Mouse (Mus musculus) liver, embryonic 12.5 days (tissue): Measurements from ENCODE around the gene Spsb4. TPM values are rescaled to one million over a fixed set of nuclear protein-coding genes. Genes with fewer than 3 reads are reported as not detected.

ENCODE experiments used
- ATAC-seq: fragments of 200-750 bp; cut with Nextera tagmentation; 2 replicates; pipeline ENCODE4 v1.8.0; 2017; ENCODE audit warnings: moderate number of reproducible peaks, mild to moderate bottlenecking, moderate library complexity
- H3K27ac ChIP-seq: fragments of 300-500 bp; sonication (generic); 2 replicates; pipeline ENCODE4 v1.5.1; 2016; ENCODE audit warnings: mild to moderate bottlenecking
- H3K27me3 ChIP-seq: fragments of 300-500 bp; sonication (generic); replicated peaks from 2 replicates; pipeline ENCODE4 v1.6.1; 2016; ENCODE audit warnings: mild to moderate bottlenecking, moderate library complexity
- H3K36me3 ChIP-seq: fragments of 300-500 bp; sonication (generic); 2 replicates; pipeline ENCODE4 v1.6.1; 2016; ENCODE audit warnings: mild to moderate bottlenecking, moderate library complexity
- H3K4me1 ChIP-seq: fragments of 300-500 bp; sonication (generic); 2 replicates; pipeline ENCODE4 v1.6.1; 2016
- H3K4me2 ChIP-seq: fragments of 300-500 bp; sonication (generic); 2 replicates; pipeline ENCODE4 v1.6.1; 2016; ENCODE audit warnings: mild to moderate bottlenecking, moderate library complexity
- H3K4me3 ChIP-seq: fragments of 300-500 bp; sonication (generic); 2 replicates; pipeline ENCODE4 v1.5.1; 2016; ENCODE audit warnings: mild to moderate bottlenecking, moderate library complexity
- H3K9ac ChIP-seq: fragments of 300-500 bp; sonication (generic); 2 replicates; pipeline ENCODE4 v1.6.1; 2016; ENCODE audit warnings: mild to moderate bottlenecking, moderate library complexity
- H3K9me3 ChIP-seq: fragments of 300-500 bp; sonication (generic); replicated peaks from 2 replicates; pipeline ENCODE4 v1.6.1; 2016; ENCODE audit warnings: mild to moderate bottlenecking, moderate library complexity
- WGBS: fragments of 180-500 bp; shearing (Covaris S2); methylation state at CpG from one replicate; pipeline ENCODE4 v1.1.7; 2016; ENCODE audit not compliant: insufficient replicate concordance; 5-methylcytosine and 5-hydroxymethylcytosine counted together
- polyA plus RNA-seq: library from polyadenylated mRNA; unstranded; fragments of >200 nt; fragmentation: Nextera tagmentation; extraction: Ambion mirVana; gene quantifications from 2 replicates; pipeline ENCODE4 v1.2.1, GENCODE M21; 2016

Spsb4 gene
- polyA plus RNA-seq, 1 experiment from 2014 or later = 2.3 TPM

DNA sequence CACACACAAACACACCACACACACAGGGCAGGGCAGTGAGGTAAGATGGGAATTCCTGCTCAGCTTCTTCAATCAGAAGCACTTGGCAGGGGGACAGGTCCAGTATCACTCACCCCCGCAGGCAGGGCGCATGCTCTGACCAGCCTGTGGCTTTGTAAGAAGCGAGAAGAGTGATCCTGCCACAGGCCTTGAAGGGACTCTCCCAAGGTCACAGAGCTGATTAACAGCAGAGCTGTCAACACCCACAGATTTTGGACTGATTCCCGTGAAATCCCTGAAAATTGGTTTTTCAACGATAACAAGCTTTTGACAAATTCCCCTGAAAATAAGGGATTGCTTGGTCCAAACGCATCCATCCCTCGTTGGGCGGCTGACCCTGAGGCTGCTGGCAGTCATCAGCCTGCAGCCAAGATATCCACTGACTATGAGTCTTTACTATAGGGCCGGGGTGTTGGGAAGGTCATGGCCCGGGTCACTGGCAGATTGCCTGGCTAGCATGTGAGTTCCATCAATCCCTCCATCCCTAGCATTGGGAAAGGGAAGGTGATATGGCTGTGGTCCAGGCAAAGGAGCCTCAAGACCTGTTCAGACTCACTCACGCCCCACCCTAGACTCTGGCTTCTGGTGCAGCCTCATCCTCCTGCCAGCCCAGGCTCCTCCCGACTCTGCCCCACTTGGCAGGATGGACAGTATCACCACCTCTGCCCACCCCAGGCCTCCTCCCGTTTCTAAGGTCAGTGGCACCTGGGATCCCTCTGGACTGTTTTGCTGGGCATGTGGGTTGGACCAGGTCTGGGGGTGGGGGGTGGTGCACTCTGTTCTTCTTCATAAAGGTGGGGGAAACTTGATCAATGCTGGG lies 41.1 kb downstream of the Spsb4 start:
- 53% methylated on average over 13 of the region's 13 CpGs for WGBS
- H3K4me3 ChIP-seq = no peak overlapping the region
- H3K4me1 ChIP-seq = peaks cover 10% of the 10 kb centered on the region; the same call in 1 of the 2 replicates
- no peak overlapping the region for H3K4me2 ChIP-seq
- no peak for ATAC-seq
- no peaks in the 10 kb centered on the region for H3K9me3 ChIP-seq
- H3K27ac ChIP-seq = no peak overlapping the region
- H3K36me3 ChIP-seq = no peaks in the 10 kb centered on the region
- no peaks in the 10 kb centered on the region; the same call in 1 of the 2 replicates for H3K27me3 ChIP-seq
- no peak overlapping the region for H3K9ac ChIP-seq

DNA sequence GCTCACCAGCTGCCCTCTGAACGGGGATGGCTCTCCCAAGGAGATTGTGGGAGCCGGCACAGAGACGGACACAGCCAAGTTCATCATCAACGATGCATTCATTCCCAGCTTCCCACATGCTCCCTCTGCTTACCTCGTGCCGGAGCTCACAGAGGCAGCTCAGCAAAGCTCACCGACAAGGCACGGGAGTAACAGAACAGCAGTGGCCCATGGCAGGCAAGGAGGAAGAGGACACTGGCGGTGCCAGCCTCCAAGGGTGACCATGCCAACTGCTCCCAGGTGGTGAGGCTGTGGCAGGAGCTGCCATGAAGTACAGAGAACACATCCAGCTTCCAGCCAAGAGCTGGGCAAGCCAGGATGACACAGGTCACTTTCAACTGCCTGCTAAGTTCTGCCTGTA lies 45.6 kb downstream of the Spsb4 start:
- no peak for ATAC-seq
- Histone ChIP-seq H3K4me3 (no peak overlapping the region), H3K4me2 (no peak overlapping the region), H3K27ac (no peak overlapping the region), H3K9ac (no peak overlapping the region), H3K27me3 (no peaks in the 10 kb centered on the region; the same call in 1 of the 2 replicates), H3K9me3 (no peaks in the 10 kb centered on the region), H3K4me1 (no peaks in the 10 kb centered on the region), H3K36me3 (no peaks in the 10 kb centered on the region)
- 80% methylated on average over 9 of the region's 9 CpGs for WGBS

DNA sequence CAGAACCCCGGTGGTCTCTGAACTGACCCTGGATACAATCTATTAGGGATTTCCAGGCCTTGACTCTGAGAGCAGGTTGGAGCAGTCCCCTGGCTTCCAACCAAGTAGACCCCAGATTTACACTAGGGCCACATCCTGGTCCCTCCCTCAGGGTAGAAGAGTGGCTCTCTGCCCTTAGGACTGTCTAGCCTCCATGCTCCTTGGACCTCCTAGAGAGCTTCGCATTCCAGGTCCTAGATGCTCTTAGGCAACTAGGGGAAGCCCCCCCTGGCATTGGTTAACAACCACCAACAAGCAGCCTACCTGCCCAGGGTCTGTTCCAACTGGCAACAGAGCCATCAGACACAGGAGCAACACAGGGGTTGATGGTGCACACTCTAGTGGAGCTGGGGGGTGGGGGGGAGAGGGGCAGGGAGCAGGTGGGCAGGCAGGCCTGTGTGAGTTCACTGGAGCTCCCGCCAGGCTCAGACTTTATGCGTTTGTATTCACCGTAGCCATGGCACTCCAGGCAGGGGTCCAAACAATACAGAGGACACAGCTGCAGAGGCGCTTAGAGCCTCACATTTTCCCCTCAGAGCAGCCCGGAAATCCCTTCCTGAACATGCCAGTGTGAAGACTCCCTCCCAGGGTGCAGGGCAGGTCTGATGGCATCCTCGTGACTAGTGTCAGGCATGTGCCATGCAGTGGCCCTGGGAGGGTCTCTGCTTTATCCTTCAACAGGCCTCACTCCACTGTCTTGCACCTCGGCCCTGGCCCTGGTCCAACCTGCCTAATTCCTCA lies 46.8 kb downstream of the Spsb4 start:
- Histone ChIP-seq H3K27ac (no peak overlapping the region), H3K4me1 (no peaks in the 10 kb centered on the region), H3K36me3 (no peaks in the 10 kb centered on the region), H3K4me2 (no peak overlapping the region), H3K9me3 (no peaks in the 10 kb centered on the region), H3K27me3 (no peaks in the 10 kb centered on the region), H3K9ac (no peak overlapping the region), H3K4me3 (no peak overlapping the region)
- no peak for ATAC-seq
- WGBS = 63% methylated on average over 9 of the region's 9 CpGs

DNA sequence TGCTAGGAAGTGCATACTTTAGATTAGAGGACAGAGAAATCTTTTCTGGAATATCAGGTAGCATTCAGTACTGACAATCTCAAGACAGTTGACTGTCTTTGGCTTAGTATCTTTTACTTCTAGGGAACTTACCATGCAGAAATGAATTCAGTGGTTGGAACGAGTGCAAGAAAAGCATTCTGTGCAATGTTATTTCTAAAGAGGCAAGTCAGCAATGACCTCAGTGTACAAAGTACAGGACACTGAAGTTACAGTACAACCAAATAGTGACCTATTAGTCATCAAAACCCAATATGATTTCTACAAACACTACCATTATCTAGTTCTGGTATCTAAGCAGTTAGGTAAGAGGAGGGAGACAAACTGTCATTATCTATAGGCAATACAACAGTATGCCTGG lies 51.1 kb downstream of the Spsb4 start:
- Histone ChIP-seq H3K4me2 (no peak overlapping the region), H3K9ac (no peak overlapping the region), H3K9me3 (no peaks in the 10 kb centered on the region), H3K36me3 (no peaks in the 10 kb centered on the region), H3K27ac (no peak overlapping the region), H3K27me3 (peaks cover 2% of the 10 kb centered on the region), H3K4me1 (no peaks in the 10 kb centered on the region), H3K4me3 (no peak overlapping the region)
- ATAC-seq = no peak
- WGBS = 53% methylated on average over 1 of the region's 1 CpGs

DNA sequence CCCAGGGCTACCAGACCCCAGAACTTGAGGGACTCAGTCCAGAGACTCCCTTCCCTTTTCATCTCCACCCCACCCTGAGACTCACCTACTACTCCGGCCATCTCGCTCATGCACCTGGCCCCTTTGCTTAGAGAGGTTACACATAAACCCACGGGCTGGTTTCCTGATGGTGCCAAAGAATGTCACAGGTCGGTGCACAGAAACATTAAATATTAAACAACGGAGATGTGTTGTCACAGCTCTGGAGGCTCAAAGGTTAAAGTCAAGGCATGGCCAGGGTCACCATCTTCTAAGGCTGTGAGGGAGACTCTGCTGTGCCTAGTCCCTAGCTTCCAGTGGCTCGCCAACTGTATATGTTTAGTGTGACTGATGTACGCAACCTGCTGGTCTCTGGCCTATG lies 52.2 kb downstream of the Spsb4 start:
- ATAC-seq = no peak
- WGBS = 74% methylated on average over 7 of the region's 7 CpGs

DNA sequence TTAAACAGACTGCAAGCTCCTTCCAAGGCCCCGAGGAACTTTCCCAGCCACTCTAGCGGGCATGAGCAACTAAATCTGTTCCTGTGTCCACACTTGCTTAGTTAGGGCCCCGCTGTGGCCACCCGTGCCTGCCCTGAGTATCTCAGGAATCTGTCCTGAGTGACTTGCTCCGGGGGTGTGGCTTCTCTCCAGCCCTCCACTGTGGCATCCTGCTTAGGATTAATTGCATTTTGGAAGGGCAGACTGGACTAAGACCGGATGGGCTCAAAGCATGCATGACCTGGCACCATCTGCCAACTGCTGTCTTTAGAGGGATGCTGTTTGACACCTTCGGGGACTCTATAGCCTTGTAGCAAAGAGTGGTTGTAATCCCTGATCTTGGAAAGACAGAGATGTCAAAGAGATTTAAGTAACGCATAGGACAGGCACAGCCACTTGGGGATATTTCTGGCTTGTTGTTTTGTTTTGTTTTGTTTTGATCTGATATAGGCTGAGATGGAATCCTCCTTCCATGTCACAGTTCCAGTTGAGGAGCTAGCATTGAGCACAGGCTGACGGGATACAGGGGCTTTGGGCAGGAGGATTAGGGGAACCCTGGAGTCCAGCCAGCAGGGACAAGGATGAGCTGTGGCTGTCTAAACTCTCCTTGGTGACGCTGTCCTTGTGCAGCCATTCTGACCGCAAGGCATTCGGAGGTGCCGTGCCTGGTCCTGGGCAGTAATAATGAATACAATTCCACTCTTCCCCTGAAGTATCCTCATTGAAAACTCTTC lies 55.0 kb downstream of the Spsb4 start:
- Histone ChIP-seq H3K27me3 (peaks cover 6% of the 10 kb centered on the region), H3K27ac (no peak overlapping the region), H3K4me1 (no peaks in the 10 kb centered on the region), H3K4me3 (no peak overlapping the region), H3K9me3 (no peaks in the 10 kb centered on the region), H3K4me2 (no peak overlapping the region), H3K36me3 (no peaks in the 10 kb centered on the region), H3K9ac (no peak overlapping the region)
- 62% methylated on average over 13 of the region's 13 CpGs for WGBS
- no peak for ATAC-seq

More for the DNA sequence above, 52.2 kb downstream of the Spsb4 start:
- Histone ChIP-seq H3K27me3 (peaks cover 6% of the 10 kb centered on the region), H3K9me3 (no peaks in the 10 kb centered on the region), H3K4me3 (no peak overlapping the region), H3K4me1 (no peaks in the 10 kb centered on the region), H3K9ac (no peak overlapping the region), H3K36me3 (no peaks in the 10 kb centered on the region), H3K4me2 (no peak overlapping the region), H3K27ac (no peak overlapping the region)

DNA sequence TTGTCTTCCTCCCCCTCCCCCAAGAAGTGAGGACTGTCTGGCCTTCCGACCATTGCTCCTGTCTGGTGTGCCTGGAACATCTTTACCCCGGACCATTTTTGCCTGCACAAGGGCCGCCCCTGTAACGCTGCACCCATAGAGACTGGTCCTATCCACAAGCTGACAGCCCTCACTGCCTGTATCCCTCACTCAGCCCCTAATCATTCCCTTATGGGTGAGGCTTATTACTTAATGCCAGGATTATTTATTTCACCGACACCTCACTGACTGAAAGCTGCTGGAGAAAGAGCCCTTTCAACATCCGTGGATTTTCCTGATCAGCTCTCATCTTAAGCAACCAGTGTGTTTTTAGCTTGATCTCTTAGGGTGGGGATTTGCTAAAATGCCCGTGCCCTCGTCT lies 55.9 kb downstream of the Spsb4 start:
- H3K27ac ChIP-seq = no peak overlapping the region

DNA sequence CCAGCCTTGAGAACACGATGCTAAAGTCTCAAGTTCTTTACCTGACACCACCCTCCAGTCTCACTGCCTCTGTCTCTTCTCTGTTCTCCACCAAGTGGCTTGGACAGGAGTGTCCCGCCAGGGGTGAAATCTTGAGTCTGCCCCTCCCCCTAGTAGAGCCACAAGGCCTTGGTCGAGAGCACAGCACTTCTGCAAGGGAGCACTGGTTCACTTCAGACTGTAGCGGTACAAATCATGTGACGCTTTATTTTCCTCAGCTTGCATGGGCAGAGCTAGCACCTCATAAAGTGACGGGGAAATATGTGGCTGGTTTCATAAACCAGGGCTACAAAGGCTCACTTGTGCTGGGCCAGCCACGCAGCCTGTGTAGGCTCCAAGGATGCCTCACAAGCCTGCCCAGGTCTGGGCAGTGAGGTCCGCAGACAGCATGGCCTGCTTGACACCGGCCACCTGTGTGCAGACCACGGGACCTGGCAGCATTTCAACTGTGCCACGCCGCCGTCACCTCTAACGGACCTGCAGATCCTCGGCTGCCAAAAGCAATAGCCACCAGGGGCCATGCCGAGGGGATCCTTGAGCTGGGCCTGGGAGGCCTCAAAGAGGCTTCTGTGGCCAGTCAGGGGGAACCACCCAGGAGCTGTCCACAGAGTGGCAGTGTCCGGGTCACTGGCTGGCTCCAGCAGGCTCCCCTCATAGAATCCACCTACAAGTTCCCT lies 56.5 kb downstream of the Spsb4 start:
- Histone ChIP-seq H3K4me3 (no peak overlapping the region), H3K27ac (no peak overlapping the region), H3K4me2 (no peak overlapping the region), H3K36me3 (no peaks in the 10 kb centered on the region), H3K27me3 (peaks cover 6% of the 10 kb centered on the region), H3K9ac (no peak overlapping the region), H3K4me1 (0 out of 2 replicates have a peak, but pooled peaks cover 3% of the 10 kb centered on the region), H3K9me3 (no peaks in the 10 kb centered on the region)
- no peak for ATAC-seq
- 67% methylated on average over 17 of the region's 17 CpGs for WGBS

More for the DNA sequence above, 55.9 kb downstream of the Spsb4 start:
- no peaks in the 10 kb centered on the region for H3K36me3 ChIP-seq
- no peaks in the 10 kb centered on the region for H3K9me3 ChIP-seq
- ATAC-seq = no peak
- H3K4me2 ChIP-seq = no peak overlapping the region
- H3K4me3 ChIP-seq = no peak overlapping the region
- H3K9ac ChIP-seq = no peak overlapping the region
- H3K27me3 ChIP-seq = peaks cover 6% of the 10 kb centered on the region
- H3K4me1 ChIP-seq = 0 out of 2 replicates have a peak, but pooled peaks cover 3% of the 10 kb centered on the region
- WGBS = 70% methylated on average over 8 of the region's 8 CpGs

DNA sequence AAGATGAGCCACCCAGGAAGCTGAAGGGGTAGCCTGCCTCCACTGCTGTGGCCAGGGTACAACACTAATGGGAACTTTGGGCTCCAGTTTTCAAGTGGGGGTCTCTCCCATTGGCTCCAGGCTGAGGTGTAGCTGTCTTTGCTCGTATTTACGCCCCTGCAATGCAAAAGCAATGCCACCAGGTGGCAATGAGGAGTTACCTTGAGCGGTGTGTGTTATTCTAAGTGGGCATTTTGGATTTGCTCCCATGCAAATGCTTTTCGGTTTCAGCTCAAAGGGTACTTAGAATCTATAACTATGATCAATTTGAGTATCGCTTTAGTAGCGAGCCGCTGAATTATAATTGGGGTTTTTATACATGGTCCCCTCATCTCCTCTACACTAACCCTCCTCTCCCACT lies 57.6 kb downstream of the Spsb4 start:
- H3K4me1 ChIP-seq = 0 out of 2 replicates have a peak, but pooled peaks cover 3% of the 10 kb centered on the region
- H3K27ac ChIP-seq = no peak overlapping the region
- no peak overlapping the region for H3K4me3 ChIP-seq
- no peak overlapping the region for H3K4me2 ChIP-seq
- H3K9ac ChIP-seq = no peak overlapping the region
- H3K9me3 ChIP-seq = no peaks in the 10 kb centered on the region
- WGBS = 40% methylated on average over 7 of the region's 7 CpGs
- peaks cover 9% of the 10 kb centered on the region for H3K27me3 ChIP-seq
- no peaks in the 10 kb centered on the region for H3K36me3 ChIP-seq
- ATAC-seq = no peak

DNA sequence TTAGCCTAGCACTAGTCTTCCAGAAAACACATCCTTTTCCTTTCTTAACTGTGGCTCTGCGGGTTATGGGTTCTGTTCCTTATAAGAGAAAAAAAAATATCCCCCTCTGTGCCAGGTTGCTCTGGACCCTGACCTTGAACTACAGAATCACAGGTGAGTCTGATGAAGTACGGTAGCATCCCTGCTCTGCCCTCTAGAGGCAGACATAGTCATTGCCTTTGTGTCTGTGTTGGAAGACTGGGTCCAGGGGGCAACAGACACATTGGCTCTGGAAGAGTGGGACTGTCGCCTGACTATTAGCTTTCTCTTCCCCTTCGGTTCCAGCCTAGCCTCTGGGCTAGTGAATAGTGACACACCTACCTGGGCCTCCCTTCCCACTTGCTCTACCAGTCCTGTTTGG lies 58.4 kb downstream of the Spsb4 start:
- H3K36me3 ChIP-seq = no peaks in the 10 kb centered on the region
- H3K27ac ChIP-seq = no peak overlapping the region
- no peak overlapping the region for H3K4me3 ChIP-seq
- H3K27me3 ChIP-seq = peaks cover 17% of the 10 kb centered on the region
- 0 out of 2 replicates have a peak, but pooled peaks cover 3% of the 10 kb centered on the region for H3K4me1 ChIP-seq
- H3K9me3 ChIP-seq = no peaks in the 10 kb centered on the region
- H3K4me2 ChIP-seq = no peak overlapping the region
- H3K9ac ChIP-seq = no peak overlapping the region
- 65% methylated on average over 4 of the region's 4 CpGs for WGBS
- ATAC-seq = no peak

DNA sequence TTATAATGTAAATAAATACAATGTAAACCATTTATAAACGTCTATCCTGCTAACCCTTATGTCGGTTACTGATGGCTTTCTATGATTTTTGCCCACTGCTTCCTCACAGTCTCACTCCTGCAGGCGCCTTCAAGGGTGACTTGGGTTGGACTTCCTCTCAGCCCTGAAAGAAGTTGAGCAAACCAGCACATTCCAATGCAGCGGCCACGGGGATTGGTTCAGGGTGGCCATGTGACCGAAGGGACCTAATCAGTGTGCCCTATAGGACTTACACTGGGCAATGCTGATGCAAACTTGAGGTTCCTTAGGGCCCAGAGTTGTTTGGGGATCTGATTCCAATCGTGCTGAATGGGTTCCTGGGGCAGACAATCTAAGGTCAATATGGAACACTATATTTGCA lies 59.2 kb downstream of the Spsb4 start:
- Histone ChIP-seq H3K27me3 (peaks cover 24% of the 10 kb centered on the region), H3K9me3 (no peaks in the 10 kb centered on the region), H3K4me1 (0 out of 2 replicates have a peak, but pooled peaks cover 3% of the 10 kb centered on the region), H3K36me3 (no peaks in the 10 kb centered on the region), H3K9ac (no peak overlapping the region), H3K27ac (no peak overlapping the region), H3K4me2 (no peak overlapping the region), H3K4me3 (no peak overlapping the region)
- no peak for ATAC-seq
- WGBS = 70% methylated on average over 7 of the region's 7 CpGs
